Mouse (Mus musculus) neural tube, embryonic 13.5 days (tissue): Measurements from ENCODE around the gene Whrn. TPM values are rescaled to one million over a fixed set of nuclear protein-coding genes. Genes with fewer than 3 reads are reported as not detected.

Experiments
- ATAC-seq: fragments of 200-750 bp; cut with Nextera tagmentation; 2 replicates; pipeline ENCODE4 v1.8.0; 2017; ENCODE audit warnings: low read depth, mild to moderate bottlenecking, moderate TSS enrichment, moderate library complexity
- H3K27ac ChIP-seq: fragments of 300-500 bp; sonication (generic); replicated peaks from 2 replicates; pipeline ENCODE4 v1.5.1; 2015; ENCODE audit warnings: moderate library complexity, mild to moderate bottlenecking, inconsistent platforms
- H3K27me3 ChIP-seq: fragments of 300-500 bp; sonication (generic); 2 replicates; pipeline ENCODE4 v1.6.1; 2015; ENCODE audit warnings: mild to moderate bottlenecking, inconsistent platforms
- H3K36me3 ChIP-seq: fragments of 300-500 bp; sonication (generic); 2 replicates; pipeline ENCODE4 v1.6.1; 2015; ENCODE audit warnings: mild to moderate bottlenecking, inconsistent platforms
- H3K4me1 ChIP-seq: fragments of 300-500 bp; sonication (generic); replicated peaks from 2 replicates; pipeline ENCODE4 v1.6.1; 2015; ENCODE audit warnings: inconsistent platforms
- H3K4me2 ChIP-seq: fragments of 300-500 bp; sonication (generic); 2 replicates; pipeline ENCODE4 v1.6.1; 2015; ENCODE audit warnings: inconsistent platforms, mild to moderate bottlenecking, moderate library complexity
- H3K4me3 ChIP-seq: fragments of 300-500 bp; sonication (generic); 2 replicates; pipeline ENCODE4 v1.5.1; 2015; ENCODE audit warnings: mild to moderate bottlenecking, inconsistent platforms
- H3K9ac ChIP-seq: fragments of 300-500 bp; sonication (generic); 2 replicates; pipeline ENCODE4 v1.6.1; 2015; ENCODE audit warnings: moderate library complexity, mild to moderate bottlenecking, inconsistent platforms
- H3K9me3 ChIP-seq: fragments of 300-500 bp; sonication (generic); 2 replicates; pipeline ENCODE4 v1.6.1; 2016; ENCODE audit warnings: inconsistent platforms
- WGBS: fragments of 180-500 bp; shearing (Covaris S2); methylation state at CpG from one replicate; pipeline ENCODE4 v1.1.7; 2015; 5-methylcytosine and 5-hydroxymethylcytosine counted together
- polyA plus RNA-seq: library from polyadenylated mRNA; unstranded; fragments of >200 nt; fragmentation: Nextera tagmentation; extraction: Ambion mirVana; gene quantifications from 2 replicates; pipeline ENCODE4 v1.2.1, GENCODE M21; 2015

The Whrn gene
- polyA plus RNA-seq, 1 experiment from 2014 or later: 5.6 TPM

- H3K4me3 ChIP-seq: no peak overlapping the region
- peaks cover 35% of the 10 kb centered on the region for H3K4me1 ChIP-seq
- WGBS: 62% methylated on average over 6 of the region's 6 CpGs
- H3K36me3 ChIP-seq: 0 out of 2 replicates have a peak, but pooled peaks cover 12% of the 10 kb centered on the region
- no peak overlapping the region for H3K4me2 ChIP-seq
- H3K9me3 ChIP-seq: no peaks in the 10 kb centered on the region
- no peak for ATAC-seq
- H3K27ac ChIP-seq: no peak overlapping the region
- no peak overlapping the region for H3K9ac ChIP-seq
- no peaks in the 10 kb centered on the region for H3K27me3 ChIP-seq
Measured at GRCm38 (mm10) chr4:63388029-63388428, 107.8 kb downstream of the Whrn start.

DNA sequence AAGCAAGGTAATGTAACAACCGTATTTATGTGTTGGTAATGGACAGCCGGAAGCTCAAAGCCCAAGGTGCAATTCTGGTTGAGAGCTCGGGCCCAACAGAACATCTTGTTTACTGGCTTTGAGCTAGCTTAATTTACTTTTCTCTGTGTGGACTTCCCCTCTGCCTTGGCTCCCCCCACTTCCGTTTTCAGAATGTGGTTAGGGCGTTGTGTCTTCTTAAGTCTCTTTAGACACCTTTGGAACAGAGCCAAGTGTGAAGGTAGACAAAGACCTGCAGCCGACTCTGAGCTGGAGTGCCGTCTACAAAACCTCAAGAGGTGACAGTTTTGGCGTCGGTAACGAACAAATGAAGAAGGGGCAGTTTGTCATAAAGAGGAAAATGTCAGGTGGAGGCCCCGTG, 110.0 kb downstream of the Whrn start:
- ATAC-seq: no peak
- no peak overlapping the region for H3K9ac ChIP-seq
- no peaks in the 10 kb centered on the region for H3K9me3 ChIP-seq
- peaks cover 24% of the 10 kb centered on the region for H3K36me3 ChIP-seq
- H3K4me2 ChIP-seq: no peak overlapping the region
- no peaks in the 10 kb centered on the region for H3K27me3 ChIP-seq
- H3K27ac ChIP-seq: no peak overlapping the region
- WGBS: 81% methylated on average over 11 of the region's 11 CpGs
- no peak overlapping the region for H3K4me3 ChIP-seq
- peaks cover 35% of the 10 kb centered on the region for H3K4me1 ChIP-seq

DNA sequence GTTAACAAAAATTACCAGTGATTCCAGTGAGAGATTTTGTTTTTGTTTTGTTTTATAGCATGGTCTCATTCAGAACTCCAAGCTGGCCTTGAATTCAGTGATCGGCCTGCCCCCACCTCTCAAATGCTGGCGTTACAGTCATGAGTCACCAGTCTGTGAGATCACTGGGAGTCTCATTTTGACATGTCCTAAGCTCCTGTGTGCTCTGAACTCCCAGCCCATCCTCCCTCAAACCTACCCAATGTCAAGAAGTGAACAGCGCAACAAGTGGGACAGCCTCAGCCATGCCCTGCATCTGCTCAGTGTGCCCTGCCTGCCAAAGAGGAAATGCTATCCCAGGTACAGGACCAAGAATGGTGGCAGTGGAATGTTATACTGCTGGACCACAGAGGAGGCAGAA, 110.5 kb downstream of the Whrn start:
- Histone ChIP-seq H3K4me1 (peaks cover 32% of the 10 kb centered on the region), H3K4me2 (no peak overlapping the region), H3K27me3 (no peaks in the 10 kb centered on the region), H3K36me3 (peaks cover 29% of the 10 kb centered on the region), H3K4me3 (no peak overlapping the region), H3K9me3 (no peaks in the 10 kb centered on the region), H3K9ac (no peak overlapping the region), H3K27ac (no peak overlapping the region)
- 91% methylated on average over 3 of the region's 3 CpGs for WGBS
- no peak for ATAC-seq

- H3K27me3 ChIP-seq: no peaks in the 10 kb centered on the region
- H3K27ac ChIP-seq: no peak overlapping the region
- H3K4me2 ChIP-seq: no peak overlapping the region
- 92% methylated on average over 4 of the region's 4 CpGs for WGBS
- no peaks in the 10 kb centered on the region for H3K9me3 ChIP-seq
- peaks cover 39% of the 10 kb centered on the region for H3K36me3 ChIP-seq
- peaks cover 22% of the 10 kb centered on the region for H3K4me1 ChIP-seq
- no peak for ATAC-seq
- H3K9ac ChIP-seq: no peak overlapping the region
- H3K4me3 ChIP-seq: no peak overlapping the region
Measured at GRCm38 (mm10) chr4:63384262-63384661, 111.5 kb downstream of the Whrn start.

- no peak overlapping the region for H3K9ac ChIP-seq
- no peaks in the 10 kb centered on the region for H3K9me3 ChIP-seq
- H3K36me3 ChIP-seq: peaks cover 47% of the 10 kb centered on the region
- peaks cover 14% of the 10 kb centered on the region for H3K4me1 ChIP-seq
- WGBS: 63% methylated on average over 12 of the region's 12 CpGs
- no peak overlapping the region for H3K4me3 ChIP-seq
- ATAC-seq: no peak
- no peak overlapping the region for H3K4me2 ChIP-seq
- H3K27me3 ChIP-seq: no peaks in the 10 kb centered on the region
- H3K27ac ChIP-seq: no peak overlapping the region
Measured at GRCm38 (mm10) chr4:63383474-63383873, 112.3 kb downstream of the Whrn start.

DNA sequence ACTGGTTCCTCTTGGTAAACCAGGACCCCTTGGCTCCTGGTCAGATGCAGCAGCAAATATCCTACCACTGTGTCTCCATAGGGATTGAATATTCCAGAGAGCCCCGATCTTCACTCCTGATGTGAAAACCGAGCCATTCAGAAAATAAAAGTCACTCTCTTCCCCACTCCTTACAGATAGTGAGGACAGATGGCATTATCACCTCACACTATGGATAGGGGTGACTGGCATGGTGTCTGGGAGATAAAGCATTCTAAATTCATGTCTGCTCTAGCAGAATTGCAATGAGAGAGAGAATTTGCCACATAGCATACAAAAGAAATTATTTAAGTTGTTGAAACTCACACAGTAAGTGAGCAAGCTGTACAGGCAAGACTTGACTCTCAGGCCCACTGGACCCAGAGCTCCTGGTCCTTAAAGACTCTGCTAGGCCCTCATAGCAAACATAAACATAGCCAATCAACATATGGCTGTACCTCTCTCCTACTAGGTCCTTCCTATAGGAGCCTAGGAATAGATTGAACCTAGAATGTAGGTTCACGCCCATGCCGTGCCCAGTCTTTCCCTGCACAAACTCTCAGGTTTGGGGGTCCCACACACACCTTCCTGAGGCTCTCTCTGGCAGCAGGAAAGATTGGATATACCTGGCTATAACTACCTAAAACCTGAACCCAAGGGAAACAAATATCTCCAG, 113.0 kb downstream of the Whrn start:
- Histone ChIP-seq H3K4me2 (no peak overlapping the region), H3K9ac (no peak overlapping the region), H3K36me3 (peaks cover 53% of the 10 kb centered on the region), H3K27ac (no peak overlapping the region), H3K9me3 (no peaks in the 10 kb centered on the region), H3K4me3 (no peak overlapping the region), H3K27me3 (no peaks in the 10 kb centered on the region), H3K4me1 (peaks cover 7% of the 10 kb centered on the region)
- no peak for ATAC-seq
- 84% methylated on average over 4 of the region's 4 CpGs for WGBS

DNA sequence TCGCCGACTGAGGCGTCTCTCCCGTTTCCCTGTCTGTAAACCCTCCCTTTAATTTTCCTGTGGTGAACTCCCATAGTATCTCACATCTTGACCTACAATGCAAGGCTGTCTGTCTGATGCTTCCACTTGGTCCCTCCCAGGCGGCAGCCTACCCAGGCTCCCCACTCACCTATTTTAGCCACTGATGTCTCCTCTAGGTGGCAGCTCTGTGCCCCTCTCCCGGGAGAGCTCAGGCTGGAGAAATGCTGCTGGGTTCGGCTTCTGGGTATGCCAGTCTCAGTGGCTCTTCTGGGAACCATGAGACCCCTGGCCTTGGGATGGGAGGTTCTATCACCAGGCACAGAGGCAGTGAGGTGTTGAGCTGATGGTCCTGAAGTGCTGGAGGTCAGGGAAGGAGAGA, 118.3 kb downstream of the Whrn start:
- no peak overlapping the region for H3K9ac ChIP-seq
- no peak overlapping the region for H3K4me2 ChIP-seq
- ATAC-seq: no peak
- H3K9me3 ChIP-seq: no peaks in the 10 kb centered on the region
- H3K36me3 ChIP-seq: peaks cover 77% of the 10 kb centered on the region
- H3K27ac ChIP-seq: no peak overlapping the region
- 69% methylated on average over 7 of the region's 7 CpGs for WGBS
- no peak overlapping the region for H3K4me3 ChIP-seq
- no peaks in the 10 kb centered on the region for H3K27me3 ChIP-seq
- no peaks in the 10 kb centered on the region for H3K4me1 ChIP-seq

- 87% methylated on average over 1 of the region's 1 CpGs for WGBS
- no peaks in the 10 kb centered on the region for H3K9me3 ChIP-seq
- H3K9ac ChIP-seq: no peak overlapping the region
- no peak for ATAC-seq
- H3K4me1 ChIP-seq: no peaks in the 10 kb centered on the region
- no peaks in the 10 kb centered on the region for H3K27me3 ChIP-seq
- no peak overlapping the region for H3K4me2 ChIP-seq
- no peak overlapping the region for H3K4me3 ChIP-seq
- no peak overlapping the region for H3K27ac ChIP-seq
- peaks cover 61% of the 10 kb centered on the region for H3K36me3 ChIP-seq
Measured at GRCm38 (mm10) chr4:63375367-63375766, 120.4 kb downstream of the Whrn start.

- ATAC-seq: no peak
- H3K4me3 ChIP-seq: no peak overlapping the region
- no peaks in the 10 kb centered on the region for H3K9me3 ChIP-seq
- WGBS: 80% methylated on average over 12 of the region's 12 CpGs
- H3K36me3 ChIP-seq: peaks cover 50% of the 10 kb centered on the region
- H3K9ac ChIP-seq: no peak overlapping the region
- no peak overlapping the region for H3K27ac ChIP-seq
- no peaks in the 10 kb centered on the region for H3K27me3 ChIP-seq
- no peaks in the 10 kb centered on the region; the same call in 1 of the 2 replicates for H3K4me1 ChIP-seq
- no peak overlapping the region for H3K4me2 ChIP-seq
Measured at GRCm38 (mm10) chr4:63374331-63374730, 121.5 kb downstream of the Whrn start.

DNA sequence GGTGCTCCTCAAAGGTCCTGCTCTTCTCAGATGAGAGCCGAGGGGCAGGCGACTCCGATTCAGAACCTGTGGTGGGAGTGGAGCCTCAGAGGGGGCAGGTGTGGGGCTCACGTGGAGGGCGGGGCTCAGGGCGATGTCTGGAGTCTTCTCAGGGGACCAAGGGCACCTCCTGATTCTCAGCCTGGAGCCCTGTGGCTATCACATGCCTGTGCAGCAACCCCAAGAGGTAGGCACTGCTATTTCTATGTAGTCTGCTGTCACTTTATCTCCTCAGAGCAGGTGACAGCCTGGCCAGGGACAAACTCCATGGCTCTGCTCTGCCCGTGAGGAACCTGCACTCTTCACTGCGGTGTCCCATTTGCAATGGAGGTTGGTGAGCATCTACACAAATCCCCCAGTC, 122.4 kb downstream of the Whrn start:
- H3K4me1 ChIP-seq: no peaks in the 10 kb centered on the region; the same call in 1 of the 2 replicates
- 92% methylated on average over 8 of the region's 8 CpGs for WGBS

DNA sequence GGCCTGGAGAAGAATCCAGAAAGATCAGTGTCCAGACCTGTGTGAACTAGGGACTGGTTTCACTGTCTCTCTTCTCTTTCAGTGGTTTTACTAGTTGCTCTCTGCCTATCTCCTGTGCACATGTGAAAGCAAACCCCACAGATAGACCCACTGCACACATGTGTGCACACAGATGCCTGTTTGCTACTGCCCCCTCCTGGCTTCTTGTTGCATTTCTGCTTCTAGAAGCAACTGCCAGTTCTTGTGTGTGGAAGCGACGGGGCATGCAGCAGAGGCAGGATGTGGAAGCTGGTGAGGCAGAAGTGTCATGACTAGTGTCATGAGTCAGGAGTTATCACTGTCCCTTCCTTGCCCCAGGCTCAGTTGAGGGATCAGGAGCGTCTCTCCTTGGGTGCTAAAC, 123.9 kb downstream of the Whrn start:
- 69% methylated on average over 3 of the region's 3 CpGs for WGBS
- H3K27ac ChIP-seq: no peak overlapping the region
- no peak overlapping the region for H3K4me3 ChIP-seq
- no peaks in the 10 kb centered on the region for H3K9me3 ChIP-seq
- no peak overlapping the region for H3K4me2 ChIP-seq
- H3K36me3 ChIP-seq: peaks cover 39% of the 10 kb centered on the region
- H3K4me1 ChIP-seq: no peaks in the 10 kb centered on the region; the same call in 1 of the 2 replicates
- ATAC-seq: no peak
- no peaks in the 10 kb centered on the region for H3K27me3 ChIP-seq
- H3K9ac ChIP-seq: no peak overlapping the region

More for the DNA sequence above, 122.4 kb downstream of the Whrn start:
- no peak overlapping the region for H3K4me3 ChIP-seq
- H3K27ac ChIP-seq: no peak overlapping the region
- H3K9ac ChIP-seq: no peak overlapping the region
- no peaks in the 10 kb centered on the region for H3K9me3 ChIP-seq
- H3K27me3 ChIP-seq: no peaks in the 10 kb centered on the region
- H3K36me3 ChIP-seq: peaks cover 41% of the 10 kb centered on the region
- ATAC-seq: no peak
- no peak overlapping the region for H3K4me2 ChIP-seq

- Histone ChIP-seq H3K4me3 (no peak overlapping the region), H3K4me2 (no peak overlapping the region), H3K9ac (no peak overlapping the region), H3K9me3 (no peaks in the 10 kb centered on the region), H3K4me1 (no peaks in the 10 kb centered on the region; the same call in 1 of the 2 replicates), H3K27ac (no peak overlapping the region), H3K27me3 (no peaks in the 10 kb centered on the region), H3K36me3 (peaks cover 32% of the 10 kb centered on the region; the same call in 1 of the 2 replicates)
- 30% methylated on average over 7 of the region's 7 CpGs for WGBS
- ATAC-seq: no peak
Measured at GRCm38 (mm10) chr4:63370897-63371296, 124.9 kb downstream of the Whrn start.

- ATAC-seq: 0 out of 2 replicates have a peak, but pooled peaks have one; percentile 44
- 16% methylated on average over 4 of the region's 4 CpGs for WGBS
- Histone ChIP-seq H3K4me2 (no peak overlapping the region), H3K9me3 (no peaks in the 10 kb centered on the region), H3K4me3 (no peak overlapping the region), H3K36me3 (peaks cover 19% of the 10 kb centered on the region; the same call in 1 of the 2 replicates), H3K27me3 (no peaks in the 10 kb centered on the region), H3K27ac (no peak overlapping the region), H3K4me1 (no peaks in the 10 kb centered on the region; the same call in 1 of the 2 replicates), H3K9ac (no peak overlapping the region)
Measured at GRCm38 (mm10) chr4:63368577-63368976, 127.2 kb downstream of the Whrn start.
